Mouse (Mus musculus) kidney, adult 8-10 months (tissue): ENCODE data around the gene Gm10354.
"Not testable (repeated sequence)": the region's sequence is repeated elsewhere in the genome, so short reads cannot be mapped to it uniquely, and the experiment has no call there.

Source experiments
- DNase-seq, 2 experiments: peaks; one replicate each; pipeline ENCODE4 v3.0.0; 2022

Gene Gm10354

DNA sequence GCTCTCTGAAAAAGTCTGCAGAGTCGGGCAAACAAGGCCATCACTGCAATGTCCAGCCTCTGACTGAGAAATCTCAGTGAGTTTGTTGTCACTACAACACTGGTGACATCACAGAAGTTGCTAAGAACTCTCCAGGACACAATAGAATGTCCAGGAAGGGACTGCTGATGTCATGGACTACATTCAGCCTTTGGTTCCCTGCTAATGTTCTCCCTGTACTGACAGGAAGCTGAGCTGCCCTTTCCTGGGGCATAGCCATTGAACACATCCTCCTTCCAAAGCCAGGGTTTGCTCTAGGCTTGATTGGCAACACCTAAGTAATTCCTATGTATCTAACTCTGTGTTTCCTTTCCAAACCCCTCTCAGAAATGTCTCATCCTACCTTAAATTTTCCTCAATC, at the start of gene Gm10354:
Gene Gm10354, minus strand, starts transcription at position 101 of the 400 bp plus-strand sequence.
- DNase-seq, result not testable (repeated sequence)

DNA sequence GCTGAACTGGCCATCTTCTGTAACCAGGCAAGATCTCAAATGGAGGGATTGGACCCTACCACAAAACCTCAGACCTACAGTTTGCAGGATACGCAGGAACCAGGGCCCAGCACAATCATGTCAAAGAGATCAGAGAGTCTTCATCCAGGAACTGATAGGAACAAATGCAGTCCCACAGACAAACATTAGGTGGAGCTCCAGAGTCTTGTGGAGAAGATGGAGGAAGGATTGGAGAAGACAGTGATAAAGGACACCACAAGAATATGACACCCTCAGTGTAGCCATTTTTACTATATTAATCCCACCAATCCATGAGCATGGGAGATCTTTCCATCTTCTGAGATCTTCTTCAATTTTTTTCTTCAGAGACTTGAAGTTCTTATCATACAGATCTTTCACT, 45.6 kb upstream of the Gm10354 start:
- peak in 1 of 2 experiments; percentile 44 for DNase-seq

DNA sequence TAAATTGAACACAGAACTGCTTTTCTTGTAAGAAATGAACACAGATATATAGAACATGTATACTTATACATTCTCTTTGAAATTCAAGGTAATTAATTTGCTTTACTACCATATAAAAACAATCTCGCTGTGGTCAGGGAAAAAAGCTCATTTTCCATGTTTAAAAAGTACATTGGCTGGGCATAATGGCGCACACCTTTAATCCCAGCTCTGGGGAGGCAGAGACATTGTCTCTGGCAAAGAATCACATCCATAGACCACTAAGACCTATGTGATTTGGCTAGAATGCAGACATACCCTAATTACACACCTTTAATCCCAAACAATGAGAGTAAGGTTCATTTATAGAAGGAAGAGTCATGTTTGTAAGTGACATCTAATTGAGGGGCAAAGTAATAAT, 41.3 kb upstream of the Gm10354 start:
- not testable (repeated sequence) for DNase-seq

DNA sequence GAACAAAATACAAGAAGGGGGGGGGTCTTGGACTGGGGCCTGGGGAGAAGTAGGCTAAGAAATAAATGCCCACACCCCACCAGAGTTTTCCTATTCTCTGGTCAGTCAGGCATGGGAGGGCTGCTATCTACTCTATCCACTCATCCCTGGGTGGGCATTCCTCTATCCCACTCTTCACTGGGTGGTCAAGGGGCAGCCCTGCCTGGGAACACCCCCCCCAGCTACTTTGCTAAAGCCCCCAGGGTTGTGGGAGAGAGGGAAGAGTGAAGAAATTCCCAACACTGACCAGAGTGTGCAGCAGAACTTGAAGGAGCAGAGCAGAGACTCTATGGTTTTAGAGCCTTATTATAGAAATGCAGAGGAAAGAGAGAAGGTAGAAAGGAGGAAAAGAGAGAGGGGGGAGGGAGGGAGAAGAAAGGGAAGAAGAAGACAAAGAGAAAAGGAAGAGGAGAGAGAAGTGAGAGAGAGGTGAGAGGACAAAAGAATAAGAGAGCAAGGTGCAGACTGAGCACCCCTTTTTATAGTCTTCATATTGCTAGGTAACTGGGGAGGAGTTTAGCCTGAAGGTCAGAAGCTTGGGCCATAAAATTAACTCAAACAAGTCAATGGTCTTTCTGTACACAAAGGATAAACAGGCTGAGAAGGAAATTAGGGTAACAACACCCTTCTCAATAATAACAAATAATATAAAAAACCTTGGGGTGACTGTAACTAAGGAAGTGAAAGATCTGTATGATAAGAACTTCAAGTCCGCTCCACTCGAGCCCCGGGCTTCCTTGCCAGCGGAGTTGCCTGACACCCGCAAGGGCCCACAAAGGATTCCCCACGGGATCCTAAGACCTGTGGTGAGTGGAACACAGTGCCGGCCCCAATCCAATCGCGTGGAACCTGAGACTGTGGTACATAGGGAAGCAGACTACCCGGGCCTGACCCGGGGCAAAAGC, 32.2 kb upstream of the Gm10354 start:
- DNase-seq, result not testable (repeated sequence)

DNA sequence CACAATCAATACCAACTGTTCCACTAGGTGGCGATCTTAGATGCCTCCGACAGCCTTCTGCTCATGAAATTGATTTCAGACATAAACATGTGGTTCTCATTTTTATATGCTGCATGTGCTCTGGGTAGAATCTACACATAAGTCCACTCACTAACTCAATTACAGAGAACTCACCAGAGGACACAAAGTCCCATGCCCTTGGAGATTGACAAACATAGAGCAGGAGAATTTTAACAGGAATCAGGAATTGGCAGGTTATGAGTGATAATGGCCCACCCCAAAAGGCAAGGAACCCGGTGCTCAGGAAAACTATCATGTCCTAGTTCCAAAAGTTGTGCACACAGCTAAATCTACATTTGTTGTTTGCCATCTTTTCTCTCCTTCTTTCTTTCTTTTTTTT, 28.2 kb upstream of the Gm10354 start:
- DNase-seq, result not testable (repeated sequence)

DNA sequence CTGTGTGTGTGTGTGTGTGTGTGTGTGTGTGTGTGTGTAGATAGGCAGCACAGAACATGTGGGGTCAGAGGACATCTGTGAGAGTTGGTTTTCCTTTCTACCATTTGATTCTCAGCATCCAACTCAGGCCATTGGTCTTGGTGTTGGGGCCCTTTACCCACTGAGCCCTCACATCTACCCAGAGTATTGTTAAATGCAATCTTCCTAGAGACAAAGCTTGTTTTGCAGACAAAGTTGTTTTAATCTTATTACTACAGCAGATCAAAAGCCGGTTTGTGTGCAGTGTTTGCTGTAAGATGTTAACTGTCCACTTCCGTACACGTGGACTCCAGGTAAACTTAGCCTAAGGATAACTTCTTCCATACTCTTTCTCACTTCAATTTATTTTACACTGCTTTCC, 27.6 kb upstream of the Gm10354 start:
- DNase-seq, result not testable (repeated sequence)

DNA sequence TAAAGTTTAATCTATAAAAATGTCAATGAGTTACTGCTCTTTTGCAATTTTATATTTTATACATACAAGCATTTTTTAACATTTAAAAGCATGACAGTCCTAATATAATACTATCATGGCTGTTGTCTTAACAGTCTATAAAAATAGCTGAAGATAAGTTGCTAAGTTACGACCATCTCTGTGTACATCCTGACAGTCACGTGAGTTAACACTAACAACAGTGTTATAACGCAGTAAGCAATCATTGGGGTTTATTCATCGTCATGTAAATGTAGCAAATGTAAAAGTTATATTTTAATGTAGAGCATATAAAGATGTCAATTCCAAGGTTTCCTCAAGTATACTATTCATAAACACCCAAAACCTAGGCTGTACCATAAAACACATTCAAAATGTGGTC, 26.8 kb upstream of the Gm10354 start:
- DNase-seq, result not testable (repeated sequence)

DNA sequence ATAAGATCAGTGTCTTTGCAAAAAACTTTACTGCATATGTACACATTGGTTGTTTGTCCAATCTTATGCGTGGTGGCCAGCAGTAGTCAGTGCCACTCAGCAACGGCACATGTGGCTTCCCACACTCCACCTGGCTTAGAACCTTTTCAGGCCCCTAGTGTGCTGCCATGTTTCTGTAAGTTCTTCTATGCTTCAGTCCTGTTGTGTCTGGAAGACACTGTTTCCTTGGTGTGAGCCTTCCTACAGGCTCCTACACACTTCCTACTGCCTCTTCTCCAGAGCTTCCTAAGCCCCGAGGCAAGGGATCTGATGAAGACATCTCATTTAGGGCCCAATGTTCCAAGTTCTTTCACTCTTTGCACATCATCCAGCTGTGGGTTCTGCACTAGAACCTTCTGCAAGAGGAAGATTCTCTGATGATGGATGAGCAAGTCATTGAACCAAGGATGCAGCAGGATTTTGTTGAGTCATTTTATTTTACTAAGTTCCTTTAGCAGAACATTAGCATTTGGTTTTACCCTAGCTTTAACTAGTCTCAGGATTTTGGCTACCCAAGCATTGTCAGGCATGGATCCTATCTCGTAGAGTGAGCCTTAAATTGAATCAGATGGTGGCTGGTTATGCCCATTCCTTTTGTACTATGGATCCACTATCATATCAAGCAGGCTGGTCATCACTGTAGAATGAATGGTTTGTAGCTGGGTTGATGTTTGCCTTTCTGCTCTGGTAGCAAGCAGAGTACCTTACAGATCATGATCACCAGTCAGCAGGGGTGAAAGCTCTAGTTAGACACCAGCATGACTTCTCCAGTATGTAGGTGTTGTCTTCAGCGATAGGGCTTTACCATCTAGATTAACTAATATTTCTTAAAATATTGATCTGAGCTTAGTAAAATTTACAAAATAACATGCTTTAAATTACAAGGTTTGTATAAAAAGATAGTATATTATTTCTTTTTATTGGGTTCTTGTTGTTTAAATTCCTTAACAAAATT, 26.1 kb upstream of the Gm10354 start:
- DNase-seq, result not testable (repeated sequence)

DNA sequence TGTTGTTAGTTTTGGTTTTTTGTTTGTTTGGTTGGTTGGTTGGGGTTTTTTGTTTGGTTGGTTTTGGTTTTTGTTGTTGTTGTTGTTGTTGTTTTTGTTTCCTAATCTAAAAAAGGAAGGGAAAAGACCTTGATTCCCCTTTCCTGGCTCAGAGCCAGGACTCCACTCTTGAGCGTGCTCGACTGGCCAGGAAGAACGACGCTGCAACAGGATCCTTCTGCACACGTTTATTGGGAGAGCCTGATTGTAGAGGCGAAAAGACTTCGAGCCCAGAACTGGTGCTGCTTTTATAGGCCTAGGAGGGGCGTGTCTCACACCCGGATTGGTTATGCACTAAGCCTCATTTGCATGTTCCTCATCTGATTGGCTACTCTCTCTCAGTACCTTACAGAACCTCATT, 19.3 kb upstream of the Gm10354 start:
- not testable (repeated sequence) for DNase-seq

DNA sequence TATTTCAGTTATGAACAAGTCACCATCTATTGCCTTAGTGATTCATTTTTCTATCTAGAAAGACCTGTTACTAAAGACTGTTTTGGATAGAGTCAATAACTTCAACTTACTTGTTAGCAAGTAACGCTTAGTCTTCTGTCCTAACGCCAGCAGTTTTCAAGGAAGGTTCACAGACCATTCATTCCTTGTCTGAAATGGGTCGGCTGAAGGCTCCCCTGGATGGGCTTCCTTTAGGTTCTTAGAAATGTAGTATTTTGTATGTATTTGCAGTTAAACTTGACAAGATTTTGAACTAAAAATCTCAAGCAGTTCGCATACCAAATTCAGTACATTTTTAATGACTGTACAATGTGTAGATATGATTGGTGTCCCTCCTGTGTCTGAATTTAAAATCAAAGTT, 18.8 kb upstream of the Gm10354 start:
- peak; percentile 54 to 74 for DNase-seq

DNA sequence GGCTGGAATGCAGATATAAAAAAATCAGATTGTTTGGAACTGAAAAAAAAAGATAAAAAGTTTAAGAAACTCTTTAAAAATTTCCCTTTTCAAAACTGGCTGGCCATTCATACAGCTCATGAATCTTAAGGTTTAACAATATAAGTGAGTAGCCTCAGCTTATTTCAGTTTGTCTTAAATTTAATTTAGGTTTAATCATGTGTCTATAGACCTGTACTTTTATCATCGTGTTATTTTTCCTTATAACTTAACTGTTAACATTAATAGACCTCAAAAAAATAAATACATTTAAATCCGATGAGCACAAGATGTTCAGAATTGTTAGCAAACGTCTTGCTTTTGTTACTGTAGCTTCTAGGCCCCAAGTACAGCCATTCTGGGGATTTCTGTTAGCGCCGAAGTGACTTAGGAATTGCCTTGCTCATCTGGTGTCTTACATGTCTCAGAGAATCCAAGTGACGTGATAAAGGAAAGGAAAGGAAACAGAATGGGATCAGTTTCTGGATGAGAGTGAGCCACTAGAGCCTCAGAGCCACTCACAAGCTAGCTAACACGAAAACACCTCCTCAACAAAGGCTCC, 18.0 kb upstream of the Gm10354 start:
- DNase-seq, result not testable (repeated sequence)

DNA sequence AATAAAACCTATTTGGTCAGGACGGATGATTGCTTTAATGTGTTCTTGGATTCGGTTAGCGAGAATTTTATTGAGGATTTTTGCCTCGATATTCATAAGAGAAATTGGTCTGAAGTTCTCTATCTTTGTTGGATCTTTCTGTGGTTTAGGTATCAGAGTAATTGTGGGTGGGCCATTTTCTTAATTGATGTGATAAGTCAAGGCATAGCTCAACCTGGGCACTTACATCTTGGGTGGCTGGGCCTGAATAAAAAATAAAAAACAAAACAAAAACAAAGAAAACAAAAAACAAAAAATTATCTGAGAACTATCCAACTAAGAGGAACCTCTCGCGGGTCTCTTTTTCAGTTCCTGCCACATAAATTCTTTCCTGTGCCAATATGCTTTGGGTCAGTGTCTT, 15.4 kb upstream of the Gm10354 start:
- DNase-seq, result not testable (repeated sequence)

DNA sequence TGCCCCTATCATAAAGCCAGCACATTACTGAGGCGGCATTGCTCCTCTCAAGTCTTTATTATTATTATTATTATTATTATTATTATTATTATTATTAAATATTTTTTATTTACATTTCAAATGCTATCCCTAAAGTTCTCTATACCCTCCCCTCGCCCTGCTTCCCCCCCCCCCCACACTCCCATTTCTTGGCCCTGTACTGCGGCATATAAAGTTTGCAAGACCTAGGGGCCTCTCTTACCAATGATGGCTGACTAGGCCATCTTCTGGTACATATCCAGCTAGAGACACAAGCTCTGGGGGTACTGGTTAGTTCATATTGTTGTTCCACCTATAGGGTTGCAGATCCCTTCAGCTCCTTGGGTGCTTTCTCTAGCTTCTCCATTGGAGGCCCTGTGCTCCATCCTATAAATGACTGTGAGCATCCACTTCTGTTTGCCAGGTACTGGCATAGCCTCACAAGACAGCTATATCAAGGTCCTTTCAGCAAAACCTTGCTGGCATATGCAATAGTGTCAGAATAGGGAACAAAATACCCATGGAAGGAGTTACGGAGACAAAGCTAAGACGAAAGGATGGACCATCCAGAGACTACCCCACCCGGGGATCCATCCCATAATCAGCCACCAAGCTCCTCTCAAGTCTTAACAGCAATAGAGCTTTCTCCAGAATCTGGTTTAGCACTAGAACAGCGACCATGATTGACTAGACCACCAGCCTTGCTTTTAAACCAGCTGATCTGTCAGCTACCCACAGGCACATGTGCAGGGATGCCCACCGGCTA, 11.8 kb upstream of the Gm10354 start:
- DNase-seq, result not testable (repeated sequence)

DNA sequence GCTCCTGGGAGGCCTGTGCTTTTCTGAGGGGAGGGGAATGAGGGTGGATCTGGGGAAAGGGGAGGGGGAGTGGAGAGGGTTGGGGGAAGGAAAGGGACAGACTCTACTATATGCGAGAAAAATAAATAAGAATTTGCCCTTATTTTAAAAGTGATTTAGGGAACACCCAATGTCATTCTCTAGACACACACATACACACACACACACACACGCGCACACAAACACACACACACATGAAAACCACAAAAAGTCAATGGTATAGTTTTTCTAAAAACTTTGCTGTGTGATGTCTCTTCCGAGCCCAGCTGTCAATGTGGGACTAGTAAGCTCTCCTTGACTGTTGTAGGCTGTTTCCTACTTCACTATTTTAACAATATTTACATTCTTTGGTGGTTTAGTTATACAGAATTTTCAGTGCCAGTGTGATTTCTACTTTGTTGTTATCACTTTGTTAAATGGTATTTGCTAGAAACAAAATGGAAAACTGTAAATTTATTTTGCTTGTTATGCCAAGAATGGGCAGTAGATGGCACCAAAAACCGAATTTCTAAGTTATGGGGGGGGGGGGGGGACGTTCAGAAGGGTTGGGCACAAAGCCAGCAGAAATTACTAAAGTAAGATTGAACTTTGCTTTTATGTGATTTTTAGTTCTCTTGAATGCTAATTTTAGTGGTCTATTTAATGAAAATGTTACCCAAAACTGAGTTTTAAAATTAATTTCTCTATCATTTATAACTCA, 8.1 kb upstream of the Gm10354 start:
- DNase-seq, result not testable (repeated sequence)

DNA sequence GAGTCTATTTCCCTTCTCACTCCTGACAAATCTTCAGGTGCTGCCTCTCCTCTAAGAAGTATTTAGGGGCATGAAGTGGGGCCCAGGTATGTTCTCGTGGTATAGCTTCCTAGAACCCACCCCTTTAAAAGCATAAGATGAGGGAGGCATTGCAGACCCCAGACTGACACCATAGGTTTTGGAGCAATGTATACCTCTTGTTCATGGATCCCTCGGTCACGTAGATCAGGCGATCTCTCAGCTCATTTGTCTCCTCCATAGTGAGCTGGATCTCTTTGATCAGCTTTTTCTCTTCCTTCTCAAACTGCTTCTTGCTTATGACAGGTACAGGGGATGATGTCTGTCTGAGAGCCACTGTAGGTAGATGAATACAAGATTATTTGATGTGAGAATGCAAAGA, 1.4 kb downstream of the Gm10354 start:
- DNase-seq, result not testable (repeated sequence)

DNA sequence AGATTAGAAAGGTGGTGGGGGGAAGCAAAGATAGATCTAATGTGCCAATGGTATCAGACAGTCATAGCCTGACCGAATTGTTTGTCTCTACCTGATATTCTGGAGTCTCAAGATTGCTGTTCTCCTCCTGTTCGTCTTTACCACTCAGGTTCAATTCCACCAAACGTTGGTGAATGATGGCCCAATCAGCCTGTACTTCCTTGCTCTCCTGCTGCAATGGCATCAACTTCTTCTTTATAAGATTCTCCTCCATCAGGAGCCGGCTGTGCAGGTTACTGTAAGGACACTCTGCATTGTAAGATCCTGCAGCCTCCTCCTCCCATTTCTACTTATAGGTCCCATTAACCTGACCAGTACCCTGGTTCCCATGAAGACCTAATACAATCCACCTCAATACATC, 3.4 kb downstream of the Gm10354 start:
- DNase-seq, result not testable (repeated sequence)

DNA sequence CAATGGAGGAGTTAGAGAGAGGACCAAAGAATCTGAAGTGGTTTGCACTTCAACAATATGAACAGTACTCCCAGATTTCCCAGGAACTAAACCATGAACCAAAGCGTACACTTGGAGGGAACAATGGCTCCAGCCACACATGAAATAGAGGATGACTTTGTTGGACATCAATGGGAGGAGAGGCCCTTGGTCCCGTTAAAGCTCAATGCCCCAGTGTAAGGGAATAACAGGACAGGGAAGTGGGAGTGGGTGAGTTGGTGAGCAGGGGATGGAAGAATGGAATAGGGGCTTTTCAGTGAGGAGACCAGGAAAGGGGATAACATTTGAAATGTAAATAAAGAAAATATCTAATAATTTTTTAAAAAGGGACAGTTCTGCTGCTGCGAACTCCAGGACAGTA, 5.9 kb downstream of the Gm10354 start:
- not testable (repeated sequence) for DNase-seq

DNA sequence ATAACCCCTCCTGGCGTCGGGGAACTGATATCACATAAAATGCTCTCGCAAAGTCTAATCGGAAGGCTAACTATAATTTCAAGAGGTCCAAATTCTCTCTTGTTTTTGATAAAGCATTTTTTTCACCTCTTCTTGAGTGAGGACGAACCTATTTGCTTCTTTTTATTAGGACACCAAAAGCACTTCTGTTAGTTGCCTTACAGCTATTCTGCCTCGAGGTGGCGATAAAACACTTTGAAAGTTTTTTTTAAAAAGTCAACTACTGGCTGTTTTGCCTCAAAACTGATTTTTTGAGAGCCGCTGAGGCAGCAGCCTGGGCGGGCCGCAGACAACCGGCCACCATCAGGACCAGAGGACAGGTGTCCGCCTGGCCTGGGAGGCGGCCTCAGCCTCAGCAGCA, 14.9 kb downstream of the Gm10354 start:
- DNase-seq, result not testable (repeated sequence)

DNA sequence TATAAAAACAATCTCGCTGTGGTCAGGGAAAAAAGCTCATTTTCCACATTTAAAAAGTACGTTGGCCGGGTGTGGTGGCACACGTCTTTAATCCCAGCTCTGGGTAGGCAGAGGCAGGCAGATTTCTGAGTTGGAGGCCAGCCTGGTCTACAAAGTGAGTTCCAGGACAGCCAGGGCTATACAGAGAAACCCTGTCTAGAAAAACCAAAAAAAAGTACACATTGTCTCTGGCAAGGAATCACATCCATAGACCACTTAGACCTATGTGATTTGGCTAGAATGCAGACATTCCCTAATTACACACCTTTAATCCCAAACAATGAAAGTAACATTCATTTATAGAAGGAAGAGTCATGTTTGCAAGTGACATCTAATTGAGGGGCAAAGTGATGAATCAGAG, 17.2 kb downstream of the Gm10354 start:
- DNase-seq, result not testable (repeated sequence)

DNA sequence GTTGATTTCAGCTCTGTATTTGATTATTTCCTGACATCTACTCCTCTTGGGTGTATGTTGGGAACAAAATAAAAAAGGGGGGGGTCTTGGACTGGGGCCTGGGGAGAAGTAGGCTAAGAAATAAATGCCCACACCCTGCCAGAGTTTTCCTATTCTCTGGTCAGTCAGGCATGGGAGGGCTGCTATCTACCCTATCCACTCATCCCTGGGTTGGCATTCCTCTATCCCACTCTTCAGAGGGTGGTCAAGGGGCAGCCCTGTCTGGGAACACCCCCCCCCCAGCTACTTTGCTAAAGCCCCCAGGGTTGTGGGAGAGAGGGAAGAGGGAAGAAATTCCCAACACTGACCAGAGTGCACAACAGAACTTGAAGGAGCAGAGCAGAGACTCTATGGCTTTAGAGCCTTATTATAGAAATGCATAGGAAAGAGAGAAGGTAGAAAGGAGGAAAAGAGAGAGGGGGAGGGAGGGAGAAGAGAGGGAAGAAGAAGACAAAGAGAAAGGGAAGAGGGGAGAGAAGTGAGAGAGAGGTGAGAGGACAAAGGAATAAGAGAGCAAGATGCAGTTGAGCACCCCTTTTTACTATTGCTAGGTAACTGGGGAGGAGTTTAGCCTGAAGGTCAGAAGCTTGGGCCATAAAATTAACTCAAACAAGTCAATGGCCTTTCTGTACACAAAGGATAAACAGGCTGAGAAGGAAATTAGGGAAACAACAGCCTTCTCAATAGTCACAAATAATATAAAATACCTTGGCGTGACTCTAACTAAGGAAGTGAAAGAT, 22.6 kb downstream of the Gm10354 start:
- DNase-seq, result not testable (repeated sequence)
